In genomic region chr9:71358961-71359360, GRCm38 (mm10) we compare ENCODE assay signal across 9 mouse cellular contexts.
DNase-seq lines count a peak whose midpoint lies in the region; ATAC-seq lines count a peak whose summit lies in the region.
"Had no signal": no experiment of that assay in that cellular context is flagged by ENCODE, and none has a peak within 500 bp of the region (broad histone marks: within the 10 kb centered on the region; RNA-seq: fewer than 3 reads in every experiment).

No protein-coding gene starts in this region.

- no peak overlapping the region for H3K9ac ChIP-seq in midbrain, embryonic 14.5 days (replicated peaks; ENCODE audit: low read length)
- no peak overlapping the region for H3K9ac ChIP-seq in midbrain, embryonic 16.5 days (ENCODE audit: low read depth, low read length)
- H3K9ac ChIP-seq: embryonic facial prominence, embryonic 12.5 days had no signal

- peak; percentile 7 to 38 for DNase-seq in frontal cortex, postnatal 36 days (ENCODE audit: low spot score in 2 of 2)
- no peak for DNase-seq in frontal cortex, postnatal 14 days (ENCODE audit: low spot score in 2 of 2)
- DNase-seq in midbrain, embryonic 14.5 days: peak; percentile 85
- DNase-seq in adrenal gland, postnatal 14 days: peak; percentile 39
- peak; percentile 44 for DNase-seq in kidney, postnatal 14 days
- no peak for DNase-seq in Muller cell, postnatal 12 days (ENCODE audit: inconsistent ontology term)
- no peak for DNase-seq in gastrocnemius, adult 8-10 months (ENCODE audit: low spot score in 2 of 2)

- no peak overlapping the region for H3K27ac ChIP-seq in midbrain, embryonic 14.5 days (replicated peaks; ENCODE audit: low read depth, low read length)
- H3K27ac ChIP-seq in midbrain, embryonic 16.5 days (ENCODE audit: low read length): no peak overlapping the region
- H3K27ac ChIP-seq: embryonic facial prominence, embryonic 12.5 days had no signal

- no peaks in the 10 kb centered on the region for H3K9me3 ChIP-seq in midbrain, embryonic 14.5 days (ENCODE audit: control insufficient read depth, low read length)
- no peaks in the 10 kb centered on the region for H3K9me3 ChIP-seq in midbrain, embryonic 16.5 days (replicated peaks; ENCODE audit: control insufficient read depth, low read length, poor library complexity, severe bottlenecking)
- H3K9me3 ChIP-seq: embryonic facial prominence, embryonic 12.5 days had no signal

- no peaks in the 10 kb centered on the region for H3K27me3 ChIP-seq in midbrain, embryonic 14.5 days (ENCODE audit: control insufficient read depth, insufficient read depth, low read length)
- H3K27me3 ChIP-seq in midbrain, embryonic 16.5 days (ENCODE audit: control insufficient read depth, insufficient read depth, low read depth, low read length): no peaks in the 10 kb centered on the region
- H3K27me3 ChIP-seq: embryonic facial prominence, embryonic 12.5 days had no signal

- no peak overlapping the region for H3K4me3 ChIP-seq in midbrain, embryonic 14.5 days (replicated peaks; ENCODE audit: low read depth, low read length)
- no peak overlapping the region for H3K4me3 ChIP-seq in midbrain, embryonic 16.5 days (ENCODE audit: low read depth, low read length)
- H3K4me3 ChIP-seq: embryonic facial prominence, embryonic 12.5 days had no signal

- no peak for ATAC-seq in midbrain, embryonic 14.5 days (ENCODE audit: low FRiP score, low TSS enrichment)
- ATAC-seq in midbrain, embryonic 16.5 days: no peak

- no peaks in the 10 kb centered on the region for H3K36me3 ChIP-seq in midbrain, embryonic 14.5 days (ENCODE audit: control insufficient read depth, insufficient read depth, low read length)
- H3K36me3 ChIP-seq in midbrain, embryonic 16.5 days (ENCODE audit: control insufficient read depth, insufficient read depth, low read length): no peaks in the 10 kb centered on the region
- H3K36me3 ChIP-seq: embryonic facial prominence, embryonic 12.5 days had no signal

- H3K4me2 ChIP-seq in midbrain, embryonic 14.5 days (ENCODE audit: low read length): no peak overlapping the region
- H3K4me2 ChIP-seq in midbrain, embryonic 16.5 days (ENCODE audit: low read length): no peak overlapping the region
- H3K4me2 ChIP-seq: embryonic facial prominence, embryonic 12.5 days had no signal

- 36% methylated on average over 4 of the region's 4 CpGs for WGBS in midbrain, embryonic 14.5 days
- 36% methylated on average over 4 of the region's 4 CpGs for WGBS in midbrain, embryonic 16.5 days

- no peaks in the 10 kb centered on the region for H3K4me1 ChIP-seq in midbrain, embryonic 14.5 days (ENCODE audit: control insufficient read depth, insufficient read depth, low read length)
- H3K4me1 ChIP-seq in midbrain, embryonic 16.5 days (ENCODE audit: control insufficient read depth, insufficient read depth, low read length): no peaks in the 10 kb centered on the region
- H3K4me1 ChIP-seq: embryonic facial prominence, embryonic 12.5 days had no signal

Comparison
In these comparisons a context has a peak if more than half of its experiments do, and no peak if none do; other contexts are left out.
1. DNase-seq: peak in frontal cortex, postnatal 36 days (2 of 2), midbrain, embryonic 14.5 days (single experiment), adrenal gland, postnatal 14 days (single experiment) and kidney, postnatal 14 days (single experiment); none in frontal cortex, postnatal 14 days (0 of 2), Muller cell, postnatal 12 days (single experiment) and gastrocnemius, adult 8-10 months (0 of 2).